Mouse (Mus musculus): Measurements from ENCODE around the gene Rpl19. TPM values are rescaled to one million over a fixed set of nuclear protein-coding genes. Genes with fewer than 3 reads are reported as not detected.

Rpl19 gene
- polyA plus RNA-seq, 1 experiment from 2014 or later = 767 TPM

DNA sequence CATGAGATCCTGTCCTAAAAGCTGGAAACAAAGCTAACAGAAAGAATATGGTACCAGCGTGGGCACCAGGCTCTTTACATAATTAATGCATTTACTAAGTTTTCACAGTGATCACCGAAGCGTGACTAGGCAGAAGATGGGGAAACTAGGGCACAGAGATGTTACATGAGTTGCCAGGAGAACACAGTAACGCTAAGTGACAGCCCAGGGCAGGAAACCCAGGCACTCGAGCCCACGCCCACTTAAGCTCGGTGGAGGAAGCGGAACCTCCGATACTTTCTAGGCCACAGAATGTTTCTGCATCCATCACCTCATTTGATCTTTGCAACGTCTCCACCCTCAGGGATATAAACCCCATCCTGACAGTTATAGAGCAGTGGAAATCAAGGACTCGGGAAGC, 18.4 kb upstream of the Rpl19 start:
- WGBS = 77% methylated on average over 11 of the region's 11 CpGs
- Histone ChIP-seq H3K27ac (replicated peaks in 1 of 2; ENCODE audit: control insufficient read depth in 1 of 2, insufficient read depth in 1 of 2, low read depth in 2 of 2, low read length in 2 of 2) (no peak overlapping the region), H3K27me3 (ENCODE audit: control insufficient read depth, insufficient read depth, low read length) (peaks cover 12% of the 10 kb centered on the region; the same call in 1 of the 2 replicates), H3K9ac (ENCODE audit: low read length) (no peak overlapping the region), H3K4me3 (ENCODE audit: control insufficient read depth in 1 of 2, insufficient read depth in 1 of 2, low read depth in 1 of 2, low read length in 2 of 2) (no peak overlapping the region), H3K4me1 (ENCODE audit: control insufficient read depth in 2 of 2, insufficient read depth in 2 of 2, low read length in 2 of 2) (peaks cover 9 to 10% of the 10 kb centered on the region in 2 experiments), H3K4me2 (ENCODE audit: low read length) (no peak overlapping the region), H3K9me3 (ENCODE audit: control insufficient read depth, low read length) (no peaks in the 10 kb centered on the region), H3K36me3 (ENCODE audit: control insufficient read depth, insufficient read depth, low read length) (peaks cover 6% of the 10 kb centered on the region; the same call in 1 of the 2 replicates)
- ATAC-seq (ENCODE audit: insufficient number of reproducible peaks, insufficient read depth, low FRiP score, low read depth) = no peak

DNA sequence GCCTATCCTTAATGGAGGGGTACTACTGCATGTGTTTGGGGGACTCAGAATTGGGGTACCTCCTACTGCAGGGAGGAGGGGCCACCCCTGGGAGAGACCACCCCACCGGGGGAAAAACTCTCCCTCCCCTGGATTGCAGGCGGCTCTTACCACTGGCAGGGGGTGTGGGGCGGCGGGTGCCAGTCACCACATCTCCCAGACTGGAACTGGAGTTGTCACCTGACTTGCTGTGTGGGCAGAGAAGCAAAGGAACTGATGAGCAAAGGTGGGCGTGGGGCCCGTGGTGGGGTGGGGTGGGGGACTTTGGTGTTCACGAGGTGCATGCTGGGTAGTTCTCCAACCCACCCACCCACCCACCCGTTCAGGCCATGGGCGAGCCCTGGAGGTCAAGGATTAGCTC, 14.8 kb upstream of the Rpl19 start:
- Histone ChIP-seq H3K9me3 (ENCODE audit: control insufficient read depth, low read length) (no peaks in the 10 kb centered on the region), H3K4me2 (ENCODE audit: low read length) (no peak overlapping the region), H3K27ac (replicated peaks in 1 of 2; ENCODE audit: control insufficient read depth in 1 of 2, insufficient read depth in 1 of 2, low read depth in 2 of 2, low read length in 2 of 2) (no peak overlapping the region), H3K27me3 (ENCODE audit: control insufficient read depth, insufficient read depth, low read length) (0 out of 2 replicates have a peak, but pooled peaks cover 12% of the 10 kb centered on the region), H3K36me3 (ENCODE audit: control insufficient read depth, insufficient read depth, low read length) (peaks cover 13% of the 10 kb centered on the region), H3K4me1 (ENCODE audit: control insufficient read depth in 2 of 2, insufficient read depth in 2 of 2, low read length in 2 of 2) (no peaks in the 10 kb centered on the region), H3K4me3 (ENCODE audit: control insufficient read depth in 1 of 2, insufficient read depth in 1 of 2, low read depth in 1 of 2, low read length in 2 of 2) (no peak overlapping the region), H3K9ac (ENCODE audit: low read length) (no peak overlapping the region)
- WGBS = 55% methylated on average over 9 of the region's 9 CpGs
- ATAC-seq (ENCODE audit: insufficient number of reproducible peaks, insufficient read depth, low FRiP score, low read depth) = no peak

DNA sequence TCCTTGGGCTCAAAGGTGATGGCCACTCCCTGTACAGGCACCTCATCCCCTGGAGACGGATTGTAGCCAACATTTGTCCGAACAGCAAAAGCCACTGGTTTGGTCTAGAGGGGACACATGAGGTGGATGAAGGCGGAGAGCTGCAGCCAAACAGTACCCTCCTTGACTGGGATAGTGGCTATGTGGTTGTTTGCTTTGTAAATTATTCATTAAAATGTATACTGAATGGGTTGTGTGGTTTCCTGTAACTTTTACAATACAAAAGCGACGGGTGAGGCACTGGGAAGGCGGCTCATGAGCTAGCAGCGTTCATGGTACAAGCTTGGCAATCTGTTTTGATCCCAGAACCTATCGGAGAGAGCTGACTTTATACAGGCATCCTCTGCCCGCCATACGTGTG, 13.7 kb upstream of the Rpl19 start:
- WGBS = 78% methylated on average over 10 of the region's 10 CpGs
- Histone ChIP-seq H3K9me3 (ENCODE audit: control insufficient read depth, low read length) (no peaks in the 10 kb centered on the region), H3K27me3 (ENCODE audit: control insufficient read depth, insufficient read depth, low read length) (0 out of 2 replicates have a peak, but pooled peaks cover 12% of the 10 kb centered on the region), H3K4me3 (ENCODE audit: control insufficient read depth in 1 of 2, insufficient read depth in 1 of 2, low read depth in 1 of 2, low read length in 2 of 2) (no peak overlapping the region), H3K27ac (replicated peaks in 1 of 2; ENCODE audit: control insufficient read depth in 1 of 2, insufficient read depth in 1 of 2, low read depth in 2 of 2, low read length in 2 of 2) (no peak overlapping the region), H3K4me1 (ENCODE audit: control insufficient read depth in 2 of 2, insufficient read depth in 2 of 2, low read length in 2 of 2) (no peaks in the 10 kb centered on the region), H3K36me3 (ENCODE audit: control insufficient read depth, insufficient read depth, low read length) (peaks cover 13% of the 10 kb centered on the region), H3K4me2 (ENCODE audit: low read length) (no peak overlapping the region), H3K9ac (ENCODE audit: low read length) (no peak overlapping the region)
- ATAC-seq (ENCODE audit: insufficient number of reproducible peaks, insufficient read depth, low FRiP score, low read depth) = no peak

DNA sequence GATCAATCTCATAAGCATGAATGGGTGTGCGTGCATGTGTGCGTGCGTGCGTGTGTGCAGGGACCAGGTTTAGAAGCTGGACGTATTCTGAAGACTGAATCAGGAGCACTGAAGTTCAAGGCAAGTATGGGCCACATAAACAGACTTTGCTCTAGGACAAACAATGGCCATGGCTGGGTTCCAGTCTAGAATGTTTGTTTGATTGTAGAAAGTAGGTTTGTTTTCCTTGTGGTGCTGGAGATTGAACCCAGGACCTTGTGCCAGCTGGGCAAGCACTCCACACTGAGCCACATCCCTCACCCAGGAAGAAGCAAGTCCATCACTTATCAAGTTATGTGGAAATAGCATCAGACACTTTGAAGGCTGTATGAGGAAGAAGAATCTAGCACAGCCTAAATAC, 10.3 kb upstream of the Rpl19 start:
- H3K4me1 ChIP-seq (ENCODE audit: control insufficient read depth in 2 of 2, insufficient read depth in 2 of 2, low read length in 2 of 2) = peaks cover 2 to 10% of the 10 kb centered on the region in 2 experiments; a peak in 3 of 4 replicates
- H3K4me2 ChIP-seq (ENCODE audit: low read length) = no peak overlapping the region
- H3K27me3 ChIP-seq (ENCODE audit: control insufficient read depth, insufficient read depth, low read length) = 0 out of 2 replicates have a peak, but pooled peaks cover 12% of the 10 kb centered on the region
- no peak for ATAC-seq (ENCODE audit: insufficient number of reproducible peaks, insufficient read depth, low FRiP score, low read depth)
- H3K4me3 ChIP-seq (ENCODE audit: control insufficient read depth in 1 of 2, insufficient read depth in 1 of 2, low read depth in 1 of 2, low read length in 2 of 2) = no peak overlapping the region
- WGBS = 90% methylated on average over 5 of the region's 5 CpGs
- H3K9me3 ChIP-seq (ENCODE audit: control insufficient read depth, low read length) = no peaks in the 10 kb centered on the region
- H3K9ac ChIP-seq (ENCODE audit: low read length) = no peak overlapping the region
- H3K36me3 ChIP-seq (ENCODE audit: control insufficient read depth, insufficient read depth, low read length) = peaks cover 6% of the 10 kb centered on the region; the same call in 1 of the 2 replicates
- H3K27ac ChIP-seq (replicated peaks in 1 of 2; ENCODE audit: control insufficient read depth in 1 of 2, insufficient read depth in 1 of 2, low read depth in 2 of 2, low read length in 2 of 2) = no peak overlapping the region

DNA sequence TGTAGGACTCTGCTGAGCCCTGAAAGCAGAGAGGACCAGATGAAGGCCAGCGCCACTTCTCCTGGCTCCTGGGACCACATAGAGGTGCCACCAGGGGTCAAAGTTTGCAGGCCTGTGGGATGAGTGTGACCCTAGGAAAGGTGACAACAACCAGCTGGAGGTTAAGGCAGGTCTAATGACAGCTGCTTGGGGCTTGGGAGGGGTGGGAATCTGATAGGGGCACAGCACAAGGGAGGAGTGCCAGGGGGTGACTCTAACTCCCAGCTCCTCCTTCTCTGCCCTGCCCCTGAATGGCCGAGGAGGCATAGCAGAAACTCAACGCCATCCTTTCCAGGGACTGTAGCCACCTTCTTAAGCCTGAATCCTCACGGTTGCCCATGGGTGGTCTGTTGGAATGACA, 9.7 kb upstream of the Rpl19 start:
- H3K4me3 ChIP-seq (ENCODE audit: control insufficient read depth in 1 of 2, insufficient read depth in 1 of 2, low read depth in 1 of 2, low read length in 2 of 2) = no peak overlapping the region
- no peak for ATAC-seq (ENCODE audit: insufficient number of reproducible peaks, insufficient read depth, low FRiP score, low read depth)
- 81% methylated on average over 4 of the region's 4 CpGs for WGBS

DNA sequence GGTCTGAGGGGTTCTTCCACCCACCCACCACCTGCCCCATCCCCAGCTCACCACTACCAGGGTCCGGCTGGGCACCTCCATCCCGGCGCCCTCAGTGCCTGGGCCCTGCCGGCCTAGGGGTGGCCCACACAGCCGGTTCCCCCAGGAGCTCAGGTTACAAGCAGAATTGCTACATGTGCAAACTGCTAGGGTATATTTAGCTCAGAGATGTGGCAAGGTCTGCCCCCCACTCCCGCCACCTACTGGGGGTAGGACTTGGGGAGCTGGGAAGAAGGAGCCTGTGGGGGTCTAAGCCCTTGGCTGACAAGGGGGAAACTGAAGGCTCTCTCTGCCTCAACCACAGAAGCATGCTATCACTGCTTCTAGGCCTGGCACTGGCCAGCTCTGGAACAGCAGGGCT, 8.3 kb upstream of the Rpl19 start:
- H3K27me3 ChIP-seq (ENCODE audit: control insufficient read depth, insufficient read depth, low read length) = no peaks in the 10 kb centered on the region

More for the DNA sequence above, 9.7 kb upstream of the Rpl19 start:
- 0 out of 2 replicates have a peak, but pooled peaks cover 6% of the 10 kb centered on the region for H3K27me3 ChIP-seq (ENCODE audit: control insufficient read depth, insufficient read depth, low read length)
- H3K27ac ChIP-seq (replicated peaks in 1 of 2; ENCODE audit: control insufficient read depth in 1 of 2, insufficient read depth in 1 of 2, low read depth in 2 of 2, low read length in 2 of 2) = no peak overlapping the region
- H3K4me1 ChIP-seq (ENCODE audit: control insufficient read depth in 2 of 2, insufficient read depth in 2 of 2, low read length in 2 of 2) = peaks cover 7 to 16% of the 10 kb centered on the region in 2 experiments
- H3K9me3 ChIP-seq (ENCODE audit: control insufficient read depth, low read length) = no peaks in the 10 kb centered on the region
- no peak overlapping the region for H3K4me2 ChIP-seq (ENCODE audit: low read length)
- peaks cover 6% of the 10 kb centered on the region; the same call in 1 of the 2 replicates for H3K36me3 ChIP-seq (ENCODE audit: control insufficient read depth, insufficient read depth, low read length)
- no peak overlapping the region for H3K9ac ChIP-seq (ENCODE audit: low read length)

DNA sequence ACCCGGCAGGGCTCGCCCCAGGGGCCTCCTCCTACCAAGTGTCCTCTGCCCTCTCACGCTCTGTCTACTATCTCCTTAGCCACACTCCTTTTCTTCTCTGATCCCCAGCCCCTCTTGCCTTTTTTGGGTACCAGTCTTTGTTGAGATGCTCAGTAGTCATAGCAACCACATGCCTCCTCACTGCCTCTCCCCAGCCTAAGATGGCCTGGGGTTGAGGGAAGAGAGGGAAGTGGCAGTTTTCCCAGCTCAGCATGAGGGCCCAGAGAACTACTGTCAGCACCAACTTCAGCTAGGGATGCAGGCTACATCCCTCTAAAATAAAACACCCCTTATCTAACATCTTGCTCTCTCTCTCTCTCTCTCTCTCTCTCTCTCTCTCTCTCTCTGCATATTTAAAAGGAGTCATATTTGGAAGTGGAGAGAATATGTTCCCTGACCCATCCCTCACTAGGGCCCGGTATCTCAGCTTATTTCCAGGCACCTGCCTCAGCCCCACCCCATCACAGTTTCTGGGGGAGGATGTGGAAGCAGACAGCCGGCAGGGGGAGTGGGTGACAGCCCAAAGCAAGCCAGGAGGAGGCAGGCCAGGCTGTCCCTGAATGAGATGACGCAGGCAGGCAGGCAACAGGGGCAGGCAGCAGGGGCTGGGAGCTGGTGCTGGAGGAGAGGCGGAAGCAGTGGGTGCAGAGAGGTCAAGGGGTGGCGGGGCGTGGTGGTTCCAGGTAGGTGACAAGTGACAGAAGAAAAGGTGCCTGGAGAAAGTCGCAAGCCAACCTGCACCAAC, 7.5 kb upstream of the Rpl19 start:
- no peak for ATAC-seq (ENCODE audit: insufficient number of reproducible peaks, insufficient read depth, low FRiP score, low read depth)
- H3K4me1 ChIP-seq (ENCODE audit: control insufficient read depth in 2 of 2, insufficient read depth in 2 of 2, low read length in 2 of 2) = peaks cover 9 to 20% of the 10 kb centered on the region in 2 experiments
- H3K9ac ChIP-seq (ENCODE audit: low read length) = no peak overlapping the region
- 42% methylated on average over 10 of the region's 10 CpGs for WGBS
- no peak overlapping the region for H3K4me2 ChIP-seq (ENCODE audit: low read length)
- H3K9me3 ChIP-seq (ENCODE audit: control insufficient read depth, low read length) = no peaks in the 10 kb centered on the region
- H3K4me3 ChIP-seq (ENCODE audit: control insufficient read depth in 1 of 2, insufficient read depth in 1 of 2, low read depth in 1 of 2, low read length in 2 of 2) = no peak overlapping the region
- H3K27ac ChIP-seq (replicated peaks in 1 of 2; ENCODE audit: control insufficient read depth in 1 of 2, insufficient read depth in 1 of 2, low read depth in 2 of 2, low read length in 2 of 2) = no peak overlapping the region
- H3K36me3 ChIP-seq (ENCODE audit: control insufficient read depth, insufficient read depth, low read length) = peaks cover 6% of the 10 kb centered on the region; the same call in 1 of the 2 replicates
- H3K27me3 ChIP-seq (ENCODE audit: control insufficient read depth, insufficient read depth, low read length) = no peaks in the 10 kb centered on the region

More for the DNA sequence above, 8.3 kb upstream of the Rpl19 start:
- 57% methylated on average over 6 of the region's 6 CpGs for WGBS
- Histone ChIP-seq H3K4me2 (ENCODE audit: low read length) (no peak overlapping the region), H3K4me3 (ENCODE audit: control insufficient read depth in 1 of 2, insufficient read depth in 1 of 2, low read depth in 1 of 2, low read length in 2 of 2) (no peak overlapping the region), H3K36me3 (ENCODE audit: control insufficient read depth, insufficient read depth, low read length) (peaks cover 6% of the 10 kb centered on the region; the same call in 1 of the 2 replicates), H3K4me1 (ENCODE audit: control insufficient read depth in 2 of 2, insufficient read depth in 2 of 2, low read length in 2 of 2) (peaks cover 9 to 20% of the 10 kb centered on the region in 2 experiments), H3K27ac (replicated peaks in 1 of 2; ENCODE audit: control insufficient read depth in 1 of 2, insufficient read depth in 1 of 2, low read depth in 2 of 2, low read length in 2 of 2) (no peak overlapping the region), H3K9ac (ENCODE audit: low read length) (no peak overlapping the region), H3K9me3 (ENCODE audit: control insufficient read depth, low read length) (no peaks in the 10 kb centered on the region)
- no peak for ATAC-seq (ENCODE audit: insufficient number of reproducible peaks, insufficient read depth, low FRiP score, low read depth)
